ENCODE assay signal across 24 mouse cellular contexts in genomic region chr2:135998886-135999285, GRCm38 (mm10). TPM values are rescaled to one million over a fixed set of nuclear protein-coding genes. Genes with fewer than 3 reads are reported as not detected.
"Had no signal": no experiment of that assay in that cellular context is flagged by ENCODE, and none has a peak within 500 bp of the region (broad histone marks: within the 10 kb centered on the region; RNA-seq: fewer than 3 reads in every experiment).

No protein-coding gene starts in this region.

- ATAC-seq: liver, embryonic 12.5 days; midbrain, embryonic 13.5 days; midbrain, embryonic 16.5 days had no signal

- DNase-seq: kidney, adult 9 months; kidney, postnatal 25 days; layer of hippocampus, adult 9-11 months; liver; lung, adult 18-20 months; lung, postnatal 10 days; lung, postnatal 36 days; thymus, adult 18-20 months; thymus, postnatal 36 days had no signal

- H3K4me2 ChIP-seq: limb, embryonic 13.5 days; liver, embryonic 12.5 days; liver, embryonic 15.5 days; lung, embryonic 15.5 days; midbrain, embryonic 13.5 days had no signal

- H3K9ac ChIP-seq: limb, embryonic 13.5 days; liver, embryonic 12.5 days; liver, embryonic 15.5 days; lung, embryonic 15.5 days; midbrain, embryonic 13.5 days had no signal

- H3K9me3 ChIP-seq: limb, embryonic 10.5 days; limb, embryonic 13.5 days; liver, embryonic 12.5 days; liver, embryonic 15.5 days; lung, embryonic 15.5 days; megakaryocyte, embryonic 14.5 days; midbrain, embryonic 10.5 days; midbrain, embryonic 13.5 days had no signal

- H3K27me3 ChIP-seq: limb, embryonic 13.5 days; liver, embryonic 12.5 days; liver, embryonic 15.5 days; lung, embryonic 15.5 days; megakaryocyte, embryonic 14.5 days; midbrain, embryonic 13.5 days had no signal

- H3K27ac ChIP-seq: layer of hippocampus, adult 2 months; limb, embryonic 10.5 days; limb, embryonic 13.5 days; liver, embryonic 12.5 days; liver, embryonic 15.5 days; lung, embryonic 15.5 days; midbrain, embryonic 10.5 days; midbrain, embryonic 13.5 days had no signal

- H3K36me3 ChIP-seq: limb, embryonic 10.5 days; limb, embryonic 13.5 days; liver, embryonic 12.5 days; liver, embryonic 15.5 days had no signal

- H3K4me1 ChIP-seq: limb, embryonic 10.5 days; liver, embryonic 12.5 days; liver, embryonic 15.5 days; lung, embryonic 15.5 days; midbrain, embryonic 10.5 days had no signal

- H3K4me3 ChIP-seq: layer of hippocampus, adult 2 months; limb, embryonic 10.5 days; limb, embryonic 13.5 days; liver, embryonic 12.5 days; liver, embryonic 15.5 days; lung, embryonic 15.5 days; megakaryocyte, embryonic 14.5 days; midbrain, embryonic 10.5 days; midbrain, embryonic 13.5 days; myocyte had no signal

RNA-seq across cellular contexts. Expression of gene Lamp5, which starts 53.2 kb away (rescaled TPM):
- total RNA-seq: monocyte, adult 5-6 weeks had no signal
- polyA plus RNA-seq: large intestine, adult 2 months; limb, embryonic 10.5 days; liver, embryonic 12.5 days; liver, embryonic 15.5 days; myocyte; small intestine, adult 2 months; urinary bladder, adult 2 months had no signal
